Mouse (Mus musculus) midbrain, embryonic 14.5 days (tissue): Measurements from ENCODE around the gene Gm37596. TPM values are rescaled to one million over a fixed set of nuclear protein-coding genes. Genes with fewer than 3 reads are reported as not detected.
"Not testable (repeated sequence)": the region's sequence is repeated elsewhere in the genome, so short reads cannot be mapped to it uniquely, and the experiment has no call there.

Source experiments
- ATAC-seq: fragments of 200-750 bp; cut with Nextera tagmentation; 2 replicates; pipeline ENCODE4 v1.8.0; 2017; ENCODE audit warnings: moderate number of reproducible peaks, moderate library complexity; ENCODE audit not compliant: low FRiP score, low TSS enrichment
- DNase-seq: peaks from one replicate; pipeline ENCODE4 v3.0.0-alpha.2; 2015
- H3K27ac ChIP-seq: fragments of 300-500 bp; sonication (generic); replicated peaks from 2 replicates; pipeline ENCODE4 v1.5.1; 2014; ENCODE audit warnings: mild to moderate bottlenecking, low read depth, low read length, moderate library complexity
- H3K27me3 ChIP-seq: fragments of 300-500 bp; sonication (generic); 2 replicates; pipeline ENCODE4 v1.6.1; 2014; ENCODE audit warnings: low read length, control low read depth, mixed read lengths; ENCODE audit not compliant: control insufficient read depth, insufficient read depth
- H3K36me3 ChIP-seq: fragments of 300-500 bp; sonication (generic); 2 replicates; pipeline ENCODE4 v1.6.1; 2014; ENCODE audit warnings: low read length, control low read depth; ENCODE audit not compliant: control insufficient read depth, insufficient read depth
- H3K4me1 ChIP-seq: fragments of 300-500 bp; sonication (generic); 2 replicates; pipeline ENCODE4 v1.6.1; 2014; ENCODE audit warnings: mild to moderate bottlenecking, antibody characterized with exemption, low read length, control low read depth; ENCODE audit not compliant: control insufficient read depth, insufficient read depth
- H3K4me2 ChIP-seq: fragments of 300-500 bp; sonication (generic); 2 replicates; pipeline ENCODE4 v1.6.1; 2014; ENCODE audit warnings: mild to moderate bottlenecking, low read length, moderate library complexity
- H3K4me3 ChIP-seq: fragments of 300-500 bp; sonication (generic); replicated peaks from 2 replicates; pipeline ENCODE4 v1.5.1; 2014; ENCODE audit warnings: low read depth, low read length
- H3K9ac ChIP-seq: fragments of 300-500 bp; sonication (generic); replicated peaks from 2 replicates; pipeline ENCODE4 v1.6.1; 2014; ENCODE audit warnings: mild to moderate bottlenecking, low read length, moderate library complexity
- H3K9me3 ChIP-seq: fragments of 300-500 bp; sonication (generic); 2 replicates; pipeline ENCODE4 v1.6.1; 2016; ENCODE audit warnings: low read length, control low read depth, mixed read lengths; ENCODE audit not compliant: control insufficient read depth
- WGBS: fragments of 180-500 bp; shearing (Covaris S2); extraction: QIAGEN DNeasy Blood & Tissue Kit; methylation state at CpG from one replicate; pipeline ENCODE4 v1.1.7; 2014; 5-methylcytosine and 5-hydroxymethylcytosine counted together
- polyA plus RNA-seq: library from polyadenylated mRNA; unstranded; fragments of >200 nt; fragmentation: Nextera tagmentation; extraction: Ambion mirVana; gene quantifications from 2 replicates; pipeline ENCODE4 v1.2.1, GENCODE M21; 2014

Gm37596 gene
- not detected in 2 replicates for polyA plus RNA-seq

GRCm38 (mm10) chr3:93692970-93693369 is at the start of gene Gm37596:
TSS of gene Gm37596 (minus strand) at chr3:93693070.
- not testable (repeated sequence) for H3K4me2 ChIP-seq, ATAC-seq, H3K9me3 ChIP-seq, H3K4me1 ChIP-seq, H3K9ac ChIP-seq, H3K27ac ChIP-seq, H3K4me3 ChIP-seq, H3K36me3 ChIP-seq, DNase-seq, H3K27me3 ChIP-seq
- 80% methylated on average over 1 of the region's 2 CpGs for WGBS

GRCm38 (mm10) chr3:93708969-93709637 is 16.2 kb upstream of the Gm37596 start:
- 88% methylated on average over 2 of the region's 2 CpGs for WGBS
- not testable (repeated sequence) for H3K27me3 ChIP-seq, H3K4me2 ChIP-seq, H3K9ac ChIP-seq, H3K4me3 ChIP-seq, H3K4me1 ChIP-seq, H3K27ac ChIP-seq, ATAC-seq, DNase-seq, H3K36me3 ChIP-seq, H3K9me3 ChIP-seq

- H3K4me2 ChIP-seq, H3K27ac ChIP-seq, H3K4me1 ChIP-seq, H3K9ac ChIP-seq, H3K36me3 ChIP-seq, H3K4me3 ChIP-seq, DNase-seq, ATAC-seq, H3K9me3 ChIP-seq, H3K27me3 ChIP-seq: not testable (repeated sequence)
- 95% methylated on average over 2 of the region's 4 CpGs for WGBS
Measured at GRCm38 (mm10) chr3:93676210-93676609, 16.7 kb downstream of the Gm37596 start, which contains the start of gene Tdpoz1. TSS of gene Tdpoz1 (minus strand) at chr3:93676310.

- ATAC-seq: not testable (repeated sequence)
- WGBS: 79% methylated on average over 5 of the region's 6 CpGs
Measured at GRCm38 (mm10) chr3:93670805-93671503, 21.9 kb downstream of the Gm37596 start.

GRCm38 (mm10) chr3:93654260-93654659 is 38.6 kb downstream of the Gm37596 start:
- no peaks in the 10 kb centered on the region for H3K27me3 ChIP-seq
- no peak for ATAC-seq
- 83% methylated on average over 1 of the region's 1 CpGs for whole genome bisulfite sequencing
- H3K9ac ChIP-seq: no peak overlapping the region
- H3K27ac ChIP-seq: no peak overlapping the region
- no peak overlapping the region for H3K4me3 ChIP-seq
- no peaks in the 10 kb centered on the region for H3K9me3 ChIP-seq
- H3K4me2 ChIP-seq: no peak overlapping the region
- no peaks in the 10 kb centered on the region for H3K4me1 ChIP-seq
- no peak for DNase-seq
- H3K36me3 ChIP-seq: no peaks in the 10 kb centered on the region

More at GRCm38 (mm10) chr3:93670805-93671503, 21.9 kb downstream of the Gm37596 start:
- H3K36me3 ChIP-seq, H3K9me3 ChIP-seq, DNase-seq, H3K4me1 ChIP-seq, H3K4me2 ChIP-seq, H3K27ac ChIP-seq, H3K4me3 ChIP-seq, H3K9ac ChIP-seq, H3K27me3 ChIP-seq: not testable (repeated sequence)

- H3K4me3 ChIP-seq: no peak within 1 kb of the TSS
- no peak for ATAC-seq
- no peaks in the 10 kb centered on the region for H3K4me1 ChIP-seq
- no peaks in the 10 kb centered on the region for H3K9me3 ChIP-seq
- no peaks in the 10 kb centered on the region for H3K36me3 ChIP-seq
- no peak for DNase-seq
- no peaks in the 10 kb centered on the region for H3K27me3 ChIP-seq
- 85% methylated on average over 3 of the region's 3 CpGs for WGBS
- H3K27ac ChIP-seq: no peak within 1 kb of the TSS
- H3K9ac ChIP-seq: no peak within 1 kb of the TSS
- no peak within 1 kb of the TSS for H3K4me2 ChIP-seq
Measured at GRCm38 (mm10) chr3:93652586-93652985, 40.3 kb downstream of the Gm37596 start, which contains the start of gene Tdpoz2. TSS of gene Tdpoz2 (minus strand) at chr3:93652686.

Other genes with a start within 250 kb of the Gm37596 start
- gene Tchhl1, start 224.3 kb downstream of the Gm37596 start, polyA plus RNA-seq: not detected in 2 replicates
- gene S100a11, start 172.6 kb downstream of the Gm37596 start, polyA plus RNA-seq: 94.0 and 157 TPM in 2 replicates
- 67.9 and 86.5 TPM in 2 replicates for gene S100a10, start 138.0 kb downstream of the Gm37596 start, polyA plus RNA-seq
- gene Tdpoz2, start 40.4 kb downstream of the Gm37596 start, polyA plus RNA-seq: not detected in 2 replicates
- not detected in 2 replicates for gene Tdpoz1, start 16.8 kb downstream of the Gm37596 start, polyA plus RNA-seq
- gene Gm5773, start 79.9 kb upstream of the Gm37596 start, polyA plus RNA-seq: not detected in 2 replicates
- gene Tdpoz4, start 103.3 kb upstream of the Gm37596 start, polyA plus RNA-seq: not detected in 2 replicates
- gene Tdpoz3, start 132.9 kb upstream of the Gm37596 start, polyA plus RNA-seq: not detected in 2 replicates